Mouse (Mus musculus) fat pad, adult 2 months (tissue): ENCODE measurements at regions not wholly inside any gene's neighbourhood (a gene's known extent, or its start where the extent isn't known, plus 50 kb on each side); places are given as distances from the start of the nearest gene placed in this dataset.

Source experiments
- DNase-seq: peaks from one replicate; pipeline ENCODE4 v3.0.0-alpha.2; 2011; ENCODE audit warnings: low read depth, low spot score; ENCODE audit errors: extremely low read depth

DNA sequence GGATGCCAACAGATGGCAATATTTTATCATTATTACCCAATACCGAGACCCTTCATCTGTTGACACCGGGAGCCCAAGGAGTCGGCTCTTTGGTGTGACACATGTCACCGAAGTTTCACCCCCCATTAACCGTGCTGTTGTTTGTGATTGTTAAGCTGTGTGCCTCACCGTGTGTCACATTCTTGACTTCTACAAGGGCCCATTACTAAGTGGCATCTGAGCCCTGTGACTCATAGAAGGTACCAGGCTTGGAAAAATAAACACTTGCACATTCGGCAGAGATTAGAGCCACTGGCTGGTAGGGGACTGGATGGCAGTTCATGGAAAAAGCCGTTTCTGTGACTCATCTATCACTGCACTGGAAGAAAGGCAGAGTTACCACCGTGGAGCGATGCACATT, 608.4 kb upstream of the Sox9 start:
- DNase-seq: no peak

DNA sequence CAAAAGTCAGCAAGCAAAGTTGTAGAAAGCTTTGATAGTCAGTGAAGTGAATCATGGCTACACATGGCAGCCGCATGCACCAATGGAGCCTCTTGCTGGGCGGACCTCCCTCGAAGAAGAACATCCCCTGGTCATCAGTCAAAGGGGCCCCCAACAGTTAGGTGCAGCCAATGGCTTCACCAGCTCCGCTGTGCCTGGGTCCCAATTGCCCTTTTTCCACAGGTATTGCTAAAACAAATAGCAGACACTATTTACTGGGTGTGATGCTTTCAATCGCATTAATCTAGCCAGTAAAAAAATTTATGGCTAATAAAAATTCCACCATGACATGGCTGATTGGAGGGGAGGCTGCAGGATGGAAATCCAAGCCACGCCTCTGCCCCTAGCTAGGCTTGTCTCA, 606.7 kb upstream of the Sox9 start:
- no peak for DNase-seq

DNA sequence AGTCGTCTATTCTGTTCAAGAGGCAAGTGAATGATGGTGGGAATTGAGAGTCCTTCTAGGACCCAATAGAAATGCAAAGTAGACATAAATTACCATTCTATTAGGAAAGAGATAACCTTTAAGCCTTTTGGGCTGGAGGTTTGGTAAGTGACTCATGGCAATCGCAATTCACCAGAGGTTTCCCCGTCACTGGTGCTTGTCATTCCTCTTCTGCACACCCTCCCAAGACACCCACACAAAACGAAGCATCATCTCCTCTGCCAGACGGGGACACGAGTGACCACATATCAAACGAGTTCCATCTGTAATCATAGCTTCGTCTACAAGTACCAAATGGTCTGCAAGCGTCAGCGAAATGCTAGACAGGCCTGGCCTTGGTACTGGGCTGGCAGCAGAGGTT, 601.4 kb upstream of the Sox9 start:
- DNase-seq: no peak

GRCm38 (mm10) chr11:112197620-112198268, 584.3 kb upstream of the Sox9 start:
- DNase-seq: no peak

GRCm38 (mm10) chr11:112204561-112204960, 577.5 kb upstream of the Sox9 start:
- DNase-seq: no peak

- no peak for DNase-seq
Observed at GRCm38 (mm10) chr11:112209414-112209813, 572.6 kb upstream of the Sox9 start.

GRCm38 (mm10) chr11:112219046-112219720, 562.8 kb upstream of the Sox9 start:
- no peak for DNase-seq

DNA sequence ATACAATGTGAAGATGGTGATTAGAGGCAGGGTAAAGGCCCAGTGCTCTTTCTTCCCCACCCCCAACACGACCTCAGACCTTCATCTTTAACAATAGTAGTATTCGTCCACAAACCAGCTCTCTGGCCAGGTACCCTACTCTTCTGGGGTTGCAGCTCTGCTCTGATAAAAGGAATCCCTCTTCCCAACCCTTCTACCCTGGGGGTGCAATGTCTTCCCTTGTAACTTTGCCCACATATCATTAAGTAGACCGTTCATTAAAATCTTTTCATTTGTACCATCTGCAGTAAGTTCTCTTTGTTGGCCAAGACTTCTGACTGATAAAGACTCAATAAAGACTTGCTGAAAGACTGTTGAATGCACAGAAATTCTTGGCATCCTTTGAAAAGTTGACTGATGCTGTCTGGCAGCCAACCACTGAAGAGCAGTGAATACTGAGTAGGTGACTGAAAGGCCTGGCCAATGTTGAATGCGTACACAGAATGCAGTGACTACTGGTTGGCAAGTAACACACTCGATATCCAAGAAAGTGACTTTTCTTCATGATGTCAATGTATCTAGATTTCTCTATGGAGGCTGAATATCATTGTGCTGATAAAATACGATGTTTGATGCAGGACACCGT, 547.4 kb upstream of the Sox9 start:
- DNase-seq: no peak

- DNase-seq: no peak
Observed at GRCm38 (mm10) chr11:112238960-112239884, 542.8 kb upstream of the Sox9 start.

DNA sequence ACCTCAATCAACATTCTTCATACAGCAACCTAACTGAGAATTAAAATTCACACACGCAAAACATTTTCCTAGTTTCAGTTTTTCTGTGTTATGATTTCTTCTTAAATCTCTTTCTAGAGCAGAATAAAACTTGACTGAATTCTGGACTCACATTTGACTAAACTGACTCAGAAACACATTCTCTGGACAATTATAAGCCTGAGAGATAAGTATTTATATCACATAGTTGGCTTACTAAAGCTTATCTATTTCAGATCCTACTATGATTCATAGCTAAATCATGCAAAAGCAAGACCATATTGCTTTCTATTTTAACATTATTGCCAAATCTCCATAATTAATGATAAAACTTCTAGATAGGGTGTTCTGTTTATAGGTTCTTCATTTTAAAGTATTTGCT, 529.5 kb upstream of the Sox9 start:
- no peak for DNase-seq

- peak; percentile 21 for DNase-seq
Observed at GRCm38 (mm10) chr11:112253061-112253460, 529.0 kb upstream of the Sox9 start.

- DNase-seq: peak; percentile 54
Observed at GRCm38 (mm10) chr11:112256326-112256725, 525.7 kb upstream of the Sox9 start.

- no peak for DNase-seq
Observed at GRCm38 (mm10) chr11:112264077-112264476, 517.9 kb upstream of the Sox9 start.

- DNase-seq: no peak
Observed at GRCm38 (mm10) chr11:112270911-112271310, 511.1 kb upstream of the Sox9 start.

- no peak for DNase-seq
Observed at GRCm38 (mm10) chr11:112278566-112278965, 503.5 kb upstream of the Sox9 start.

DNA sequence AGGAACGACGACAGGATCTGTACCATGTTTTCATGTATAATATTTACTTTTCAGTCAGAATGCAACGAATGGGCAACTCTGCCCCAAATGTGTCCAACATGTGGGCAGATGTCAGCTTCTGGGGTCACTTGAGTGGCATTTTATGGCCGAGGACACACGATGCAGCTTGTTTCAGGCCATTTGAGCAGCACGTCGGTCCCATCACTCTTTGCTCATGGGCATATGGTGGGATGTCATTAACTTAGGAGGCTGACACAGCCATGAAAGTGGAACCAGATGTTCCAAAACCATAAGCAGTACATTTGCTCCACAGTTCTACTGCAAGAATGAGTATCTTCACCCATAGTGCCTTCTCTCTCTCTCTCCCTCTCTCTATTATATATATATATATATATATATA, 499.1 kb upstream of the Sox9 start:
- no peak for DNase-seq

GRCm38 (mm10) chr11:112298901-112299341, 483.1 kb upstream of the Sox9 start:
- no peak for DNase-seq

GRCm38 (mm10) chr11:112303091-112303490, 478.9 kb upstream of the Sox9 start:
- DNase-seq: no peak

GRCm38 (mm10) chr11:112325850-112326249, 456.2 kb upstream of the Sox9 start:
- peak; percentile 56 for DNase-seq

DNA sequence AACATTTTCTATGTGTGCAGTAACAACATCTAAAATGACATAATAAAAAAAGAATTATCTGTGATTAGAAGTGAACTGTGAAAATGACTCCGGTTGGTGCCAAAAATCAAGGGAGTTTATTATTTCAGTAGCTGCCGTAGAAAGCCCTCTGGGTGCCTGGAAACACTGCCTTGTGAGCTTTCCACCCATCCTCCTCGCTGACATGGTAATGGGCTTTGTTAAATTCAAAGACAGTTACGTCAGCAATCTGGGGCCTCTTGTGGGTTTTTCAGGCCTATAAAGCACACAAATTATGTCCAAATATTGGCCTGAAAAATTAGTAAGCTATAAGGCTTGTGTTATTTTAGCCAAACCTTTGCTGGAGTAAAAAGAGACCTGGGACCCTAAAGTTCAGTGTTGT, 454.4 kb upstream of the Sox9 start:
- no peak for DNase-seq

- DNase-seq: no peak
Observed at GRCm38 (mm10) chr11:112345133-112345532, 436.9 kb upstream of the Sox9 start.
